Mouse (Mus musculus) frontal cortex, adult 2 months (tissue): ENCODE measurements around the gene Ak6. TPM values are rescaled to one million over a fixed set of nuclear protein-coding genes. Genes with fewer than 3 reads are reported as not detected.

Experiments used
- DNase-seq, 2 experiments: peaks; one replicate each; pipeline ENCODE4 v3.0.0; 2022; ENCODE audit warnings: low spot score in 1 of 2; ENCODE audit errors: extremely low spot score in 1 of 2
- polyA plus RNA-seq: library from polyadenylated mRNA; depleted of rRNA; stranded (reverse); fragments of >200 nt; gene quantifications from 2 replicates; pipeline ENCODE4 v1.2.3, GENCODE M21; 2012; rRNA removed

The Ak6 gene
- polyA plus RNA-seq: 139 and 148 TPM in 2 replicates

- peak; percentile 84 to 97 for DNase-seq
Measured at GRCm38 (mm10) chr13:100650550-100651438, at the start of gene Ak6, which contains the start of gene Rad17. Gene Ak6, plus strand, starts transcription at chr13:100650979. Gene Rad17, minus strand, starts transcription at chr13:100651051.

DNA sequence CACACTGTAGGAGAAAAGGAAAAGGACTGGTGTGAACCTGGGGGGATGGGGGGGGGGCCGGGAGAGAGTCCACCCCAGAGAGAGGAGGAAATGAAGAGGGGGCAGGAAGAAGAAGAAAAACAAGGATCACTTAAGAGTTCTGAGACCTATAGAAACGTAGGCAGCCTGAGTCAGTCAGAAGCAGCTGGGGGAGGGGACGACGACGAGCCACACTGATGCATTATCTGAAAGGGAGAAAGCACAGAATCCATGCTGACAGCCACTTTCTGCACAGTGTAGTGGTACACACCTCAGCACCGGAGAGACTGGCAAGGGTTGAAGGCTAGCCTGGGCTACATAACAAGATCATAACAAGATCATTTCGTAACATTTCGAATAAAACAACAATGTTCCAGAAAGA lies 49.7 kb upstream of the Ak6 start:
- DNase-seq: no peak

GRCm38 (mm10) chr13:100602239-100602902 lies 48.4 kb upstream of the Ak6 start:
- no peak for DNase-seq

DNA sequence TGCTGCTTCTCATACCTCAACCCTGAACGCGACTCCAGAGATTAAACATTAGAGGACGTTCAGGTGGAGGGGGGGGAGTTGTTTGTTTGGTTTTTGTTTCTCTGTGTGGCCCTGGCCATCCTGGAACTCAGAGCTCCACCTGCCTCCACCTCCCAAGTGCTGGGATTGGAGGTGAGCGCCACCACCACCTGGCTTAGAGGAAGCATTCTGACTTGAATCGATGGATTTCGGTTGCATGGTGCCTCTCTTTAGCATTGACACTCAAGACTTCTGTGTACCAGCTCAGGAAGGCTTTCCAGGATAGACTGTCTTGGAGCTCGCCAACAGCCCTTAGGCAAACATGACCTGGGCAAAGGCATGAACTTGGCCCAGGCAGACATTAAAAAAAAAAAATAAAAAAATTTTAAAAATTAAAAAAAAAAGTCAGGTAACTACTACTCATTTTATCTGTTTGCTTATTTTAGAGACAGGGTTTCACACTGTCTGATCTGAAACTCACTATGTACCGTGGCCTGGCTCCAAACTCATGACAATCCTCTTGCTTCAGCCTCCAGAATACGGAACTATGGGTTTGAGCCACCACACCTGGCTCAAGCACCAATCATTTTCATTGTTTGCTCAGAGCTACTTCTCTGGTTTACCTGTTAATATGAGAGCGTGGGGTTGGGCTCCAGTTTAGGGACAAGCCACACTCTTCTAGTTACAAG lies 47.6 kb upstream of the Ak6 start:
- no peak for DNase-seq

DNA sequence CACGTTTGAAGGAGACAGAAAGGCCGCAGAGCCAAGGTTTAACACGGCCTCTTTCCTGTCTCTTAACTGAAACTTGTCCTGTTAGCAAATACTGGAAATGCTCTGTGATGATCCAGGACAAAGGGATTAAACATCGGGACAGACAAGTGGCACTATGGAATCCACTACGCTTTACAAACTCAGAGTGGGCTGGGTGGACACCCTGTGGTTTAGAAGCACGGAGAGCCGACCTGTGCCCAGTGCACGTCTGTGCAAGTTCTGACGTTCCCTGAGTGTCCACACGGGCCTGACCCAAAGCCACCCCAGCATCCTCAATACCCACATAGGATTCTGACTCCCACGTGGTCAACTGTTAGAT lies 47.1 kb upstream of the Ak6 start:
- no peak for DNase-seq

DNA sequence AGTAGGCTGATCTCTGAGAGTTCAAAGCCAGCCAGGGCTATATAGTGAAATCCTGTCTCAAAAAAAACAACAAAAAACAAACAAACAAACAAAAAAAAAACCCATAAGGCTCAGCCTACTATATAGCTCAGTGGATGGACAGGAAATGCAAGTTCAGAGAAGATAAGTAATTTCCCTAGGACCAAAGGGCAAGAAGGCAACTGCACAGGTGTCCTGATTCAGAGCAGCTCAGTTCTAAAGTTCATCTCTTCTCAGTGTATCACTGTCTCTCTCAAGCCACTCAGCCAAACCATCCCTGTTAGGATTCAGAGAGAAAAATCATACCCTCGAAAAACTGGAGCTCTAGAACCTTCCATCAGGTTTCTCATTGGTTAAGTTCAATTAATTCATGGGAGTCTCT lies 44.9 kb upstream of the Ak6 start:
- no peak for DNase-seq

DNA sequence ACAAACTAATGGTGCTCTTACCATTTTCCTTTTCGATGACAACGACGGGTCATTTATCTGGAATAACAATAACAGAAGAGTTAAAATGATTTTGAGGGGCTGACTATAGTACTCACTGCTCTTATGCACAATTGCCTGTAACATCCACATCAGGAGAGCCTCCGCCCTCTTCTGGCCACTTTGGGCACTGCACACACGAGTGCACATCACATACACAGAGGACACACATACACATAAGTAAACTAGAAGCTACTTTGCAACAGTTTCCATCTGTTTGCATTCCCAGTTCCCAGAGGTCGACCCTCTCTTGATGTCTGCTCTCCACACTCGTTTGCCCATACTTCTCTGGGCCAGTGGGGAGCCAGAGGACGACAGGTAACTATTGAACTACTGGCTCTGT lies 43.0 kb upstream of the Ak6 start:
- DNase-seq: no peak

DNA sequence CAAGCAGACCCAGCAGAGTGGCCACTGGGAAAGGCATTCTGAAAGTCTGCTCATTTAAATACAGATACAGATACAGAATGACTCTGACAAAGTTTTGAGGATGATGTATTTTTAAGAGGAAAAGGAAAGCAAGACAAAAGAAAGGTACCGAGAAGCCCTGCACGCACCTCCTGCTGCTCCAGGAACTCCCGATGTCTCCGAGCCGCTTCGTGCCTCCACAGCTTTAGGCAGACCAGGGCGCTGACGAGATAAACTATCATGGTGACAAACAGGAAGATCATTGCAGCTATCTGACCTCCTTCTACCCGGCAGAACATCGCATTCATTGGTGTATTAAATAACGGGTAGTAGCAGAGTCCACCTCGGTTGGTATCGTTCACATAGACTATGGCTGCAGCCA lies 39.5 kb upstream of the Ak6 start:
- no peak for DNase-seq

DNA sequence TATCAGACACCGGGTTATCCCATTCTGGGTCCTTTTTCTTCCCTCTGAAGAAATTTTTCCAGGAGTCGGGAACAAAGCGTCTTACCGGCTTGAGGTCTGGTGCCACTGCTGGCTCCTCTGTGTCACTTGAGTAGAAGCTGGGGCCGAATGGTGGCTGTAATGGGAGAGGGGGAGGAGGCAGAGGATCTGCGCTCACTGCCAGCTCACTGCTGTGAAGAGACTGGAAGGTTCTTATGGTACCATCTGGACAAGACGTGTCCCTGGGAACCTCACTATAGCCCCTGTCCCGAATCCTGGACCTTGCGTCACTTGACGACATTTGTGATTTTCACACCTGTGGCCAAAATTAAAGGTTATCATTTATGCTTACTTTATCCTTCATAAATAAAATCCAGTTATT lies 38.5 kb upstream of the Ak6 start:
- DNase-seq: no peak

DNA sequence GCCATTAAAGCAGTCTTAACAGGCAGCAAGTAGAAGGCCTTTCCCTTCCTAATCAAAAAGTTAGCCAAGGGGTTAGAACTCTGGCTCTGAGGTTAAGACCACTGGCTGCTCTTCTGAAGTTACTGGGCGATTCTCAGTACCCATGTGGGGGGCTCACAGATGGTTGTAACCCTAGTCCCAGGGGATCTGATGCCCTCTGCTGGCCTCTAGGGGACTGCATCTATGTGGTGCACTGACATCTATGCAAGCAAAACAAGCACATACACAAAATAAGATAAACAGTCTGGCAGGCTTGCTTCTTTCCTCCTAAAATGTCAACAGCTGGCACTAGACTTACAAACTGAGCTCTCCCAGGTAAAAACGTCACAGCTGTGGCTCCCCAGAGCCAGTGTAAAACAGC lies 37.9 kb upstream of the Ak6 start:
- DNase-seq: no peak

DNA sequence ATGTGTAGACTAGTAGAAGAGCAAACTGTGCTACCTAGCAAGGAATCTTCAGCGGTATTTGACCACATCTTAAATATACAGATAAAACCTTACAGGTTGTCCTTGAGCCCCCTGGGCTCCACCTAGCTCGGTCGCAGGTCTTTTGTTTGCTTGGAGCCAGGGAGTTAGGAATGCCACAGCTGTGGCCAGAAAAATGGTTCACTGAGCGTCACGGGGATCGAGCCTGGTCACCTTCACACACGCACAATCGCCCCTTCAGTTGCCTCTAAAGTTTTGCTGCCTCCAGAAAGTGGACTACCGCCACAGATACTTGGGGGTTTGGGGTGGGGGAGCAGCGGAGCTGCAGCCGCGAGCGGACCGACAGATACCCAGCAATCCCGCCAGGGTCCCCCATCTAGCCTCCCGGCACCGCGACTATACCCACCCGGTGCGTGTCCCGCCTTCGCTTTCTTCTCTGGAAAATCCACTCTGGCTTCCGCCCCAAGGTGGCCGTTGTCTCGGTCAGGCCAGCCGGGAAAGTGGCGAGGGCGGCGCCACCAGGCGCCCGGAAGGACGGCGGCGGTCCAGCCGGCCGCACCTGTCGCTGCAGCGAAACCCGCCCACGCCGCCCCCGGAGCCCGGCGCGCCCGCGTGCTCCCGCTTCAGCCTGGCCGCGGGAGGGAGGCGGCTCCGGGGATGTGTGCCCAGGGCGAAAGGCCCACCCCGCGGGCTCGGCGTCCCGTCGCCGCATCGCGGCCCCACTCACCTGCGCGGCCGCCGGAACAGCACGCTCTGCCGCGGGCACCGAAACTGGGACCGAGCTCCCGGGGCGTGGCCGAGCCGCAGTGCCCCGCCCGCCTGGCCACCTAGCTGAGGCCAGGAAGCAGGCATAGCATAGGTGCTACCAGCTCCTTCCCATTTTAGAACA lies 34.3 kb upstream of the Ak6 start, which contains the start of gene Marveld2:
Gene Marveld2 (minus strand): TSS at position 791 of the 907 bp plus-strand sequence.
- peak in 1 of 2 experiments; percentile 40 for DNase-seq

DNA sequence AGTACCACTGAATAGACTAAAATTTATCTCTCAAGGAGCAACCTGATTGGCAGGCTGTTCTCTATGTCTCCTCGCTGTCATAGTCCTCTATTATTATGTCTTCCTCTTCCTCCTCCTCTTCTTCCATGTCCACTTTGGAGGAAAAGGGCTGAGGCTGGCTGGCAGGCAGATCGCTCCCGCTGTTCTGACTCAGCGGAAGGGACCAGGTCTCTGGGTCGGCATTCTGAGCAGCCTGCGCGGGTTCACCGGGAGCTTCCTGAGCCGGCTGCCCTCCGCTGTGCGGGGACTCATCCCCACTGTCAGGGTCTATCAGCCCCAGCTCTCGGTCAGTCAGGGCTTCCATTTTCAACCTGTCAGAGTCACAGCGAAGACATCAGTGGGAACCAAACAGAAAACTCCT lies 33.2 kb upstream of the Ak6 start:
- no peak for DNase-seq

GRCm38 (mm10) chr13:100622241-100622640 lies 28.5 kb upstream of the Ak6 start:
- no peak for DNase-seq

DNA sequence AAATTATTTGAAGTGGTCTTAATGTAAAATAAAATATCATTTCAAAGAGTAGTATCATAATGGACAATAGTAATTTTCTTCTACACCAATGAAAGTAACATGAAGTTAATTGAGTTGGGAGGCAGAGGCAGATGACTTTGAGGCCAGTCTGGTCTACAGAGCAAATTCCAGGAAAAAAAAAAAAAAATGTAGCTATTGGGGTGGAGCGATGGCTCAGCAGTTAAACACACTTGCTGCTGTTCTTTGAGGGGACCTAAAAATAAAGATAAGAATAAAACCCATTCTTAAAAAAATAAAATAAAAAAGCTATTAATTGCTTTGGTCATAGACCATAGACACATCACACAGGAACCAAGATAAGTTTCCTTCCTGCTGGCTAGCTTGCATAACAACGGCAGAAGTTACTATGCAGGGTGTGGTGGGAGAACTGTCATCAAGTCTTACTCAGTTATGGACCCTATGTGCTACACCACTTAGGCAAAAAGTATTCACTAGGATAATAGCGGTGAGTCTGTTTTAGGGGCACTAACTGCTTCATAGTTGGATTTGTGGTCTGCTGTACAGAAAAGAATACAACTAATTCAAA lies 16.6 kb upstream of the Ak6 start:
- DNase-seq: no peak

DNA sequence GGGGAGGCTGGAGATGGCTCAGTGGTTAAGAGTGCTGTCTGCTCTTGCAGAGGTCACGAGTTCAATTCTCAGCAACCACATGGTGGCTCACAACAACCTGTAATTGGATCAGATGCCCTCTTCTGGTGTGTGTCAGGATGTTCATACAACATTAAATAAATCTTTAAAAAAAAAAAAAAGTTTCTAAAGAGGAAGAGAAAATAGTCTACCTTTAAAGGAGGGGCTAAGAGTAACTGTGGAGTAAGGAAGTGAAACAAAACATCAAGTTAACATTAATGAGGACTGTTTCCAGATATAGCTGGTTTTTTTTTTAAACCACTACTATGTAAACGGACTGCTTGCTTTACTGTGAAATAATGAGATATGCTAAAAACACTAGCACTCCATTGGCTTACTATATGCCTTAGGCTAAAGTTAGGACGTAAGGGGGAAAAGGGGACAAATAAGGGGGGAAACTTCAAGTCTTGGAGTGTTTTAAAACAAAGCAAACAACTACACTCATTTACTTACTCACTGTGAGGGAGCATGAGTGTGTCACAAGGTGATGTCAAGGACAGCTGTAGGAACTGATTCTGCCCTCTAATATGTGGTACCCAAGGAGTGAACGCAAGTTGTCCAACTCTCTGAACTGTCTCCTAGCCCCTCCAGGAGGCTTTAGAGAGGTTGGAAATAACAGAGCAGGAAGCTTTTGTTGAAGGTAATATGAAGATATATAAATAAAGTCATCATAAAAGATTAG lies 8.1 kb upstream of the Ak6 start:
- DNase-seq: no peak

GRCm38 (mm10) chr13:100648223-100648622 lies 2.6 kb upstream of the Ak6 start:
- no peak for DNase-seq

- peak in 1 of 2 experiments; percentile 12 for DNase-seq
Measured at GRCm38 (mm10) chr13:100651439-100652186, 834 bp downstream of the Ak6 start, which contains the start of gene Taf9. Gene Taf9, plus strand, starts transcription at chr13:100651579.

GRCm38 (mm10) chr13:100658091-100658490 lies 7.3 kb downstream of the Ak6 start:
- DNase-seq: no peak
